Mouse (Mus musculus) heart, embryonic 10.5 days (tissue): ENCODE measurements around the gene Abca4. TPM values are rescaled to one million over a fixed set of nuclear protein-coding genes. Genes with fewer than 3 reads are reported as not detected.

Experiments used
- DNase-seq: peaks from one replicate; pipeline ENCODE4 v3.0.0-alpha.2; 2017; ENCODE audit warnings: low spot score
- H3K27ac ChIP-seq: fragments of 300-500 bp; sonication (generic); 2 replicates; pipeline ENCODE4 v1.5.1; 2016; ENCODE audit warnings: mild to moderate bottlenecking
- H3K27me3 ChIP-seq: fragments of 300-500 bp; sonication (generic); 2 replicates; pipeline ENCODE4 v1.6.1; 2016; ENCODE audit warnings: mild to moderate bottlenecking; ENCODE audit not compliant: poor library complexity, insufficient read depth, severe bottlenecking
- H3K36me3 ChIP-seq: fragments of 300-500 bp; sonication (generic); 2 replicates; pipeline ENCODE4 v1.6.1; 2016; ENCODE audit warnings: mild to moderate bottlenecking, moderate library complexity
- H3K4me1 ChIP-seq: fragments of 300-500 bp; sonication (generic); 2 replicates; pipeline ENCODE4 v1.6.1; 2016; ENCODE audit warnings: mild to moderate bottlenecking
- H3K4me3 ChIP-seq: fragments of 300-500 bp; sonication (generic); 2 replicates; pipeline ENCODE4 v1.5.1; 2016; ENCODE audit warnings: mild to moderate bottlenecking, moderate library complexity
- H3K9me3 ChIP-seq: fragments of 300-500 bp; sonication (generic); 2 replicates; pipeline ENCODE4 v1.6.1; 2016; ENCODE audit warnings: mild to moderate bottlenecking, moderate library complexity
- WGBS: fragments of 180-500 bp; shearing (Covaris S2); methylation state at CpG from one replicate; pipeline ENCODE4 v1.1.7; 2016; 5-methylcytosine and 5-hydroxymethylcytosine counted together
- polyA plus RNA-seq: library from polyadenylated mRNA; unstranded; fragments of >200 nt; fragmentation: Nextera tagmentation; extraction: Ambion mirVana; gene quantifications from 2 replicates; pipeline ENCODE4 v1.2.1, GENCODE M21; 2016

The Abca4 gene
- polyA plus RNA-seq, 1 experiment from 2014 or later: 7.1 TPM

DNA sequence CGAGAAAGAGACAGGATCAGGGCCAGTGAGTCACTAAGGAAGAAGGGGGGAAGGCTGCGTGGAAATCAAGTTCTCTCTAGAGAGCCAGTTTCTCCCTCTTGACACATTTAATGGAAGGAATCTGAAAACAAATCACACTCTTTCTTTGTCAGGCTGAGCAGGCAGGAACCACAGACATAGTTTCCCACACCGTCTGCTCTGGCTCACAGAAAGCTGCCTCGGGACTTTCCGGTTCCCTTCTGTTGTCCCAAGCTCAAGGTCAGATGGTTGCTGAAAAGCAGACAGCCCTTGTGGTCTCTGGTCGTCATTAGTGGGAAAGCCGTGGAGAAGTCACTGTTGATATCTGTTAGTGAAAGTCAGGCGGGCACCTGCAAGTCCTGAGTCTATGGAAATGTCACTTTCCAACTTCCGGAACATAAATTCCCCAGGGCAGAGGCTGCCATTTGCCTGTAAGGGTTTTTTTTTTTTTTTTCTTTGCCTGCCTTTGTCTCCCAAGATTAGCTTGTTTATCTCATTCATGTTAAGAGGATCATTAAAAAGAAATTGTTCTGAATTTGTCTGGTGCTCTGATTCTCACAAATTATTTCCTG is 10.9 kb upstream of the Abca4 start:
- no peak for DNase-seq
- H3K9me3 ChIP-seq: no peaks in the 10 kb centered on the region; the same call in 1 of the 2 replicates
- H3K36me3 ChIP-seq: no peaks in the 10 kb centered on the region
- H3K27me3 ChIP-seq: no peaks in the 10 kb centered on the region
- H3K4me1 ChIP-seq: peaks cover 33% of the 10 kb centered on the region
- peak overlapping the region; percentile 89 for H3K27ac ChIP-seq
- 33% methylated on average over 9 of the region's 9 CpGs for WGBS
- H3K4me3 ChIP-seq: no peak overlapping the region

- peak overlapping the region; percentile 89 for H3K27ac ChIP-seq
- WGBS: 64% methylated on average over 5 of the region's 5 CpGs
- no peaks in the 10 kb centered on the region for H3K27me3 ChIP-seq
- no peak overlapping the region for H3K4me3 ChIP-seq
- no peaks in the 10 kb centered on the region; the same call in 1 of the 2 replicates for H3K9me3 ChIP-seq
- no peaks in the 10 kb centered on the region for H3K36me3 ChIP-seq
- H3K4me1 ChIP-seq: peaks cover 33% of the 10 kb centered on the region
- no peak for DNase-seq
Measured at GRCm38 (mm10) chr3:122034240-122034639, 10.0 kb upstream of the Abca4 start.

GRCm38 (mm10) chr3:122035092-122035491 is 9.2 kb upstream of the Abca4 start:
- WGBS: 59% methylated on average over 3 of the region's 3 CpGs
- Histone ChIP-seq H3K4me1 (peaks cover 29% of the 10 kb centered on the region), H3K9me3 (no peaks in the 10 kb centered on the region; the same call in 1 of the 2 replicates), H3K27ac (peak overlapping the region; percentile 59; the same call in 1 of the 2 replicates), H3K4me3 (no peak overlapping the region), H3K36me3 (no peaks in the 10 kb centered on the region), H3K27me3 (no peaks in the 10 kb centered on the region)
- DNase-seq: no peak

GRCm38 (mm10) chr3:122040522-122040921 is 3.7 kb upstream of the Abca4 start:
- Histone ChIP-seq H3K9me3 (no peaks in the 10 kb centered on the region; the same call in 1 of the 2 replicates), H3K4me1 (peaks cover 36% of the 10 kb centered on the region), H3K36me3 (no peaks in the 10 kb centered on the region), H3K27ac (no peak overlapping the region), H3K27me3 (peaks cover 9% of the 10 kb centered on the region; the same call in 1 of the 2 replicates), H3K4me3 (no peak overlapping the region)
- 74% methylated on average over 6 of the region's 6 CpGs for WGBS
- DNase-seq: no peak

DNA sequence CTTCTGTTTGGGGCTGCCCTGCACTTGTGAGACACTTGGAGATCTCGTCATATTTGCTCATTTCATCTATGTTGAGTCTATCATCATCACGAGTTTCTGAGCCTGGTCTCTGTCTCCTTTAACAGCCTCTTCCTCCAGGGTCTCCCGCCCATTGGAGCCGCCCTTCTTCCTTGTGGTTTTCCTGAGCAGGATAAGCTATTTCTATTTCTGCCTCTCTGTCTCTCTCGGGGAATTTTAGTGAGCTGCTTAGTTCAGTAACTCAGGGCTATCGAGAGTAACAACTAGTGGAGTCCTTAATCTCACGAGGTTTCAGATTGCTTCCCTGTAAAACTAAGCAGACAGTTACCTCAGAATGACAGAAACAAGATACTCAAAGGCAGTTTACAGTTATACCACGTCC is 1.1 kb upstream of the Abca4 start:
- Histone ChIP-seq H3K4me1 (peaks cover 57% of the 10 kb centered on the region), H3K4me3 (peak overlapping the region; percentile 35; the same call in 1 of the 2 replicates), H3K9me3 (no peaks in the 10 kb centered on the region), H3K27ac (peak overlapping the region; percentile 85), H3K27me3 (peaks cover 10% of the 10 kb centered on the region; the same call in 1 of the 2 replicates), H3K36me3 (no peaks in the 10 kb centered on the region)
- 8% methylated on average over 8 of the region's 8 CpGs for WGBS
- no peak for DNase-seq

- no peaks in the 10 kb centered on the region for H3K9me3 ChIP-seq
- H3K27me3 ChIP-seq: peaks cover 10% of the 10 kb centered on the region; the same call in 1 of the 2 replicates
- peak overlapping the region; percentile 4; the same call in 1 of the 2 replicates for H3K27ac ChIP-seq
- no peaks in the 10 kb centered on the region for H3K36me3 ChIP-seq
- H3K4me1 ChIP-seq: peaks cover 74% of the 10 kb centered on the region
- DNase-seq: no peak
- no peak overlapping the region for H3K4me3 ChIP-seq
- 30% methylated on average over 10 of the region's 10 CpGs for WGBS
Measured at GRCm38 (mm10) chr3:122046187-122046620, 2.0 kb downstream of the Abca4 start.

DNA sequence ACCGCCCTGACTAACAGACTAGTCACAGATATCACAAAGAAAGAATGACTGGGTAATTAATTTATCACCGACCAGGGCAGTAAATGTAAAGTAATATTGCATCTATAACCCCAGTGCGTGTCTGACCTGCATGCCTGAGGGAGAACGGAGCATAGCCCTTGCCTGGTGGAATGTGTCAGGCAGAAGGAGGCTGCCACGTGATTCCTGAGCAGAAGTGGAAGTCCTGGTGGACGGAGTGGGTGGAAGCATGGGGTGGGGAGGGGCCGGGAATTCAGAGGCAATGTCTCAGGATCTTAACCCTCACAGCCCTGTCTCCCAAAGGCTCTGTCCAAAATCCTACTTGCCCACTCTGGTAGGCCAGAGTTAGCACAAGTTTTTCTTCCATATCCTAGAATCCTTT is 3.2 kb downstream of the Abca4 start:
- Histone ChIP-seq H3K36me3 (no peaks in the 10 kb centered on the region), H3K27ac (peak overlapping the region; percentile 70), H3K4me3 (no peak overlapping the region), H3K9me3 (no peaks in the 10 kb centered on the region), H3K27me3 (peaks cover 10% of the 10 kb centered on the region; the same call in 1 of the 2 replicates), H3K4me1 (peaks cover 71% of the 10 kb centered on the region)
- 29% methylated on average over 7 of the region's 7 CpGs for WGBS
- no peak for DNase-seq

DNA sequence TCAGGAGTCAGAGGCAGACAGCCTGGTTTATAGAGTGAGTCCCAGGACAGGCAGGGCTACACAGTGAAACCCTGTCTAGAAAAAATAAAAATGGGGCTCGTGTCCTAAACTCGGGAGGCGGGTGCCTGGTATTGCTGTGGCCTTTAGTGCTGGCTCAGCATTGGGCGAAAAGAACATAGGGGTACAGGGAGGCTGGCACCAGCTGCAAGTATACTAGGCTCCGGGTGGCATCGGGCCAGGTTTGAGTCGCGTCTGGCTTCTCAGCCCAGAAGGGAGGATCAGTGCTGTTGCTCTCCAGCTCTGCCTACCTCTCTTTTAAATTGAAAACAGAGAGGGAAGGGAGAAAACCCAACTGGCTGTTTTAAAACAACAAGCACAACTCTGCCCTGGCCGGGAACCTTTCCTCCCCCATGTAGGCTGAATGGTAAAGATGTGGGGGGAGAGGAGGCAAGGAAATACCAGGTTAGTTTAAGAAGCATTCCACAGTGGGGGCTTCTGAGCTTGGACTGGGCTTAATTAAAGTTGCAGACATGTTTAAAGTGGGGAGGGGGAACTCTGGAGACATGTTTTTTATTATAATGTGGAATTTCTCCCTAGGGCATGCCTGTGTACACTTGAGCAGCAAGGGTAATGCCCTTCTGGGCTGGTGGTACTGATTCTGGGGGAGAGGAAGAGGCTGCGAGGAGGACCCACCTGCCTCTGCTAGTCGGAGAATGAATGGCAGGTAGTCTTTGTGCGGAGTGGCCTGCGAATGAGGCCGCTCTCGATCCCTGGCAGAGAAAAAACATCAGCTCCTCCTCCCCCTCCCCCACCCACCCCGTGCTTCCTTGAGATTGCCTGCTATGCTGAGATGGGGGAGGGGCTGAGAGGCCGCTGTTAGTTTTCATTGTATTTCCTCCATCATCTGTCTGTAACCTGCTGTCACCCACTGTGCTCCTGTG is 3.9 kb downstream of the Abca4 start:
- H3K4me3 ChIP-seq: peak overlapping the region; percentile 15; the same call in 1 of the 2 replicates

DNA sequence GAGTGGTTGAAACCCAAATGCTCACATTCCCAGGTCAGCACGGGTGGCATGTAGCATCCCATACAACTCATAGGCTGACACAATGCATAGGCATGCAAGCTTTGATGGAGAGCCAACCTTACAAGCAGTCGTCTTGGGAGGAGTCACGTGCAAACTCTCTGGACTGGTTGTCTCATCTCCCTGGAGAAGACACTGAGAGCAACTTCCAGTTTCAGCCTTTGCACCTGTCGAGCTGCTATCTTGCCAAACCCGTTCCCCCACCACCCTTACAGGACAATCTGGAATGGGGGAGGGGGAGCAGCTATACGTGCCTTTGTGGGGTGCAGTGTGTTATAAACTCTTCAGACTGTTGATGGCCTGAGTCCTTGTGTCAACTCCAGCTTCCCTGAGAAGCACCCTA is 4.9 kb downstream of the Abca4 start:
- Histone ChIP-seq H3K36me3 (no peaks in the 10 kb centered on the region), H3K27ac (peak overlapping the region; percentile 70), H3K9me3 (no peaks in the 10 kb centered on the region), H3K27me3 (peaks cover 10% of the 10 kb centered on the region; the same call in 1 of the 2 replicates), H3K4me3 (no peak overlapping the region), H3K4me1 (peaks cover 65% of the 10 kb centered on the region)
- no peak for DNase-seq
- 30% methylated on average over 6 of the region's 6 CpGs for WGBS

More for the DNA sequence above, 3.9 kb downstream of the Abca4 start:
- WGBS: 25% methylated on average over 17 of the region's 17 CpGs
- Histone ChIP-seq H3K27ac (peak overlapping the region; percentile 70), H3K4me1 (peaks cover 65% of the 10 kb centered on the region), H3K36me3 (no peaks in the 10 kb centered on the region), H3K9me3 (no peaks in the 10 kb centered on the region), H3K27me3 (peaks cover 10% of the 10 kb centered on the region; the same call in 1 of the 2 replicates)
- no peak for DNase-seq

DNA sequence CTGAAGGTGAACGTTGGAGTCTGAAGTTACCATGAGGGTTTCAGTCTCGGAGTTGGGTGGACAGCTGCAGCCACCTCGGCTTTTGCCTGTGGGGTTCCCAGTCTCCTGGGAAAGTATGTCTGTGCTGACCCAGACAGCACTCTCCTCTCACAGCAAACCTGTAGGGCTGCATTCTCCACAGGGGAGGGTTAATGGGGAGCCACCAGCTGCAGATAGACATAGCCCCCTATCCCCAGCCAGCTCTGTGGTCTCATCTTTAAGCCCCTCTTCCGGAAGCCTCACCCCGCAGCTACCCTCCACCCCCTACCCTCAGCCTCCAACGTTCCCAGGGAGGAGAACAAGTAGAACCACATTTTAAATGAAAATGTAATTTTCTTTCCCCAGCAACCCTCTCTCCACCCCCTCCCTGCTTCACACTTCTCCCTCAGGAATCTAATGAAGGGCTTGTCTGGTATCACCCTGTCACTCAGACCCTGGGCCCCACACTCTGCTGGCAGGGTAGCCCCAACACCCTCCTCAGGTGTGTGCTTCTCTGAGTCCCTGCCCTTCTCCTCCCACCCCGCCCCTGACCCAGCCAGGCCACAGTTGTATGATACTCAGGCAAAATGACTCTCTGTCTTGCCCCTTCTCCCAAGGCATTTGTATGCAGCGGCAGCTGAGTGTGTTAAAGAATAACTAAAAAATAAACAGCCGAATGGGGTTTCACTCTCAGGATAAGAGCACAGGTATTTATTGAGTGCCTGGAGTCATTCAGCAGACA is 14.4 kb downstream of the Abca4 start:
- Histone ChIP-seq H3K4me3 (no peak overlapping the region), H3K9me3 (no peaks in the 10 kb centered on the region), H3K36me3 (no peaks in the 10 kb centered on the region), H3K4me1 (peaks cover 39% of the 10 kb centered on the region), H3K27me3 (no peaks in the 10 kb centered on the region), H3K27ac (peak overlapping the region; percentile 44)
- WGBS: 50% methylated on average over 9 of the region's 9 CpGs
- DNase-seq: no peak

DNA sequence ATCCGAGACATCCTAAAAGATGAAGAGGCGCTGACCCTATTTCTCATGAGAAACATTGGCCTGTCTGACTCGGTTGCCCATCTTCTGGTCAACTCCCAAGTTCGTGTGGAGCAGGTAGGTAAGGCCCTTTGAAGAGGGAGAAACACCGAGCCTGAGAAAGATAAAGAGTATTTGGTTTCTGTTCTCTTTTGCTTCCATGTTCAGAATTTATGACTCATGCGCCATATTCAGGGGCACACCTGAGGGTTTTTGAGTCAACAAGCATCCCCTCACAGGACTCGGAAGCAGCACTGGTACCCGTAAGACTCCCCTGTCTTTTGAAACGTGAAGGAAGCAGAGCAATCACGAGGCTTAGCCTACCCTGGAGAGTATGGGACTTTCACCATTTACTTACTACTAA is 18.3 kb downstream of the Abca4 start:
- Histone ChIP-seq H3K36me3 (no peaks in the 10 kb centered on the region), H3K27ac (no peak overlapping the region), H3K9me3 (no peaks in the 10 kb centered on the region), H3K4me1 (peaks cover 32% of the 10 kb centered on the region), H3K27me3 (no peaks in the 10 kb centered on the region), H3K4me3 (no peak overlapping the region)
- DNase-seq: no peak
- WGBS: 86% methylated on average over 10 of the region's 10 CpGs

GRCm38 (mm10) chr3:122064556-122065410 is 20.5 kb downstream of the Abca4 start:
- 36% methylated on average over 13 of the region's 13 CpGs for WGBS
- Histone ChIP-seq H3K9me3 (no peaks in the 10 kb centered on the region), H3K4me3 (no peak overlapping the region), H3K4me1 (peaks cover 16% of the 10 kb centered on the region), H3K36me3 (no peaks in the 10 kb centered on the region), H3K27ac (peak overlapping the region; percentile 73), H3K27me3 (no peaks in the 10 kb centered on the region)
- DNase-seq: peak; percentile 91
